Mouse (Mus musculus) stomach, postnatal 0 days (tissue): ENCODE measurements around the gene Tmem25. TPM values are rescaled to one million over a fixed set of nuclear protein-coding genes. Genes with fewer than 3 reads are reported as not detected.

Experiments used
- ATAC-seq: fragments of 200-750 bp; cut with Nextera tagmentation; 2 replicates; pipeline ENCODE4 v1.8.0; 2017; ENCODE audit not compliant: low FRiP score, low TSS enrichment
- DNase-seq: peaks from one replicate; pipeline ENCODE4 v3.0.0-alpha.2; 2016; ENCODE audit warnings: low spot score
- H3K27ac ChIP-seq: fragments of 300-500 bp; sonication (generic); replicated peaks from 2 replicates; pipeline ENCODE4 v1.5.1; 2014; ENCODE audit warnings: mild to moderate bottlenecking, control low read depth
- H3K27me3 ChIP-seq: fragments of 300-500 bp; sonication (generic); 2 replicates; pipeline ENCODE4 v1.6.1; 2014; ENCODE audit warnings: low read length; ENCODE audit not compliant: control insufficient read depth, insufficient read depth
- H3K36me3 ChIP-seq: fragments of 300-500 bp; sonication (generic); 2 replicates; pipeline ENCODE4 v1.6.1; 2014; ENCODE audit warnings: low read length, mixed read lengths; ENCODE audit not compliant: control insufficient read depth, insufficient read depth
- H3K4me1 ChIP-seq: fragments of 300-500 bp; sonication (generic); replicated peaks from 2 replicates; pipeline ENCODE4 v1.6.1; 2014; ENCODE audit warnings: antibody characterized with exemption; ENCODE audit not compliant: control insufficient read depth, insufficient read depth
- H3K4me2 ChIP-seq: fragments of 300-500 bp; sonication (generic); replicated peaks from 2 replicates; pipeline ENCODE4 v1.6.1; 2014; ENCODE audit warnings: low read depth, mild to moderate bottlenecking, control low read depth, moderate library complexity
- H3K4me3 ChIP-seq: fragments of 300-500 bp; sonication (generic); 2 replicates; pipeline ENCODE4 v1.5.1; 2014; ENCODE audit warnings: low read depth, low read length, control low read depth
- H3K9ac ChIP-seq: fragments of 300-500 bp; sonication (generic); 2 replicates; pipeline ENCODE4 v1.6.1; 2014; ENCODE audit warnings: mild to moderate bottlenecking, low read length, control low read depth, mixed read lengths
- H3K9me3 ChIP-seq: fragments of 300-500 bp; sonication (generic); 2 replicates; pipeline ENCODE4 v1.6.1; 2016; ENCODE audit warnings: low read length; ENCODE audit not compliant: control insufficient read depth
- CTCF ChIP-seq: IDR thresholded peaks from 2 replicates; pipeline ENCODE4 v1.5.1; 2016; ENCODE audit warnings: antibody characterized with exemption, low read depth, mild to moderate bottlenecking, moderate library complexity
- EP300 ChIP-seq: optimal IDR thresholded peaks from 2 replicates; pipeline ENCODE3; 2016; ENCODE audit warnings: antibody characterized with exemption
- WGBS: fragments of 180-500 bp; shearing (Covaris S2); extraction: QIAGEN DNeasy Blood & Tissue Kit; methylation state at CpG from one replicate; pipeline ENCODE4 v1.1.7; 2014; 5-methylcytosine and 5-hydroxymethylcytosine counted together
- polyA plus RNA-seq: library from polyadenylated mRNA; unstranded; fragments of >200 nt; fragmentation: Nextera tagmentation; extraction: Ambion mirVana; gene quantifications from 2 replicates; pipeline ENCODE4 v1.2.1, GENCODE M21; 2015

The Tmem25 gene
- polyA plus RNA-seq, 1 experiment from 2014 or later, result 1.7 TPM

DNA sequence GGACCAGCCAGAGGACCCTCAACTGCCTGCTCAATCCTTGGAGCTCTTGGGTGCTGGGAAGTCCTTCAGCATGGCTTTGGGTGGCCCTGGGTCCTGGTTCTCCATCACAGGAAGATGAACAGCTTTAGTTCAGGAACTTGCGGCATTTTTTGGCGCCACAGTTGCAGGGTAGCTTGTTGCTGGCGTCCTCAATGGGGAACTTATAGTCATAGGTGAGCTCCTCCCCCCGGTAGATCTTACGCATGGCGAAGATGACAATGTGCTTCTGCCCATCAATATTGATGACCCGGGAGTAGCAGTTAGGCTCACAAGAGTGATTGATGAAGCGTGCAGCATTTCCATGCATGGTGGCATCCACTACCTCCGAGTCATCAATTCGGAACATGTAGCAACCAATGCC, 8.7 kb upstream of the Tmem25 start:
- TF ChIP-seq CTCF (no peak), EP300 (no peak)
- Histone ChIP-seq H3K36me3 (peaks cover 44% of the 10 kb centered on the region), H3K9me3 (no peaks in the 10 kb centered on the region), H3K9ac (no peak overlapping the region), H3K27ac (no peak overlapping the region), H3K27me3 (no peaks in the 10 kb centered on the region), H3K4me2 (no peak overlapping the region), H3K4me1 (no peaks in the 10 kb centered on the region), H3K4me3 (no peak overlapping the region)
- ATAC-seq, result no peak
- 88% methylated on average over 10 of the region's 10 CpGs for WGBS
- no peak for DNase-seq

DNA sequence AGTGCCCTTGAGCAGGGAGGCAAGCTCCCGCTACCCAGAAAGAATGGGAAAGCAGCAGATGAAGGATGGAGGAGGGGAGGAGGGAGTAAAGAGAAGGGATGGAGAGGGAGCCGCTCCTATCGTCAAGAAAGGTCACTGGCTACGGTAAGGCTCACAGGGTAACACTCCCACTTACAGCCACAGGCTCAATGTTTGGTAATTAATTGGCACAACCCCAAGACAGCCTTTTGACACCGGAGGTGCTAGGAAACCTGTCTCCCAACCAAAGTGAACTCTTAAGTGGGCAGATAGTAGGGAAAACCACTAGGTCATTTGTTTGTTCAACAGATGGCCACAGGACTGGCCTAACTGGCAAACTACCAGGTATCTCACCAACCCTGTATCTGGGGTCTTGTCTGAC, 8.0 kb upstream of the Tmem25 start:
- Histone ChIP-seq H3K36me3 (peaks cover 43% of the 10 kb centered on the region), H3K9ac (no peak overlapping the region), H3K27me3 (no peaks in the 10 kb centered on the region), H3K4me3 (no peak overlapping the region), H3K27ac (no peak overlapping the region), H3K4me2 (no peak overlapping the region), H3K9me3 (no peaks in the 10 kb centered on the region), H3K4me1 (no peaks in the 10 kb centered on the region)
- WGBS, result 64% methylated on average over 5 of the region's 5 CpGs
- no peak for TF ChIP-seq CTCF
- TF ChIP-seq EP300, result no peak
- DNase-seq (no peak), ATAC-seq (no peak)

DNA sequence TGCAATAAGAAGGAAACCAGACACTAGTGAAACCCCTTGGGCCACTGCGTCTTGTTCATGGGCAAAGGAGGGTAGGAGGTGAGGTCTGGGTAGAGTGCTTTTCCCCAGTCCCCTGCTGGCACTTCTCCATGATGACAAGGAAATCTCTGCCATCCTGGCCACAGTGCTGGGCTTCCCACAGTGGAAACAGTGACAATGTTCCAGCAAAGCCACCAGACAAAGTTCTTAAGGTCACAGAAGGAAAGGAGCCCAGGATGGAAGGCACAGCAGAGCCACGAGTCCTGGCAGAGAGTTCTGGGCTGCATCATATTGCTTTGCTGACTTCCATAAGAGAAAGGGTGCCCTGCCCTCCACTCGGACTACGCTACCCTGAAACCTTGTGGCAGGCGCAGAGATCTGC, 6.4 kb upstream of the Tmem25 start:
- ATAC-seq, result no peak
- Histone ChIP-seq H3K4me2 (no peak overlapping the region), H3K9me3 (no peaks in the 10 kb centered on the region), H3K36me3 (peaks cover 36% of the 10 kb centered on the region), H3K27ac (no peak overlapping the region), H3K4me3 (no peak overlapping the region), H3K27me3 (no peaks in the 10 kb centered on the region), H3K9ac (no peak overlapping the region), H3K4me1 (no peaks in the 10 kb centered on the region)
- WGBS, result 93% methylated on average over 5 of the region's 5 CpGs
- DNase-seq, result no peak
- TF ChIP-seq CTCF (no peak), EP300 (no peak)

DNA sequence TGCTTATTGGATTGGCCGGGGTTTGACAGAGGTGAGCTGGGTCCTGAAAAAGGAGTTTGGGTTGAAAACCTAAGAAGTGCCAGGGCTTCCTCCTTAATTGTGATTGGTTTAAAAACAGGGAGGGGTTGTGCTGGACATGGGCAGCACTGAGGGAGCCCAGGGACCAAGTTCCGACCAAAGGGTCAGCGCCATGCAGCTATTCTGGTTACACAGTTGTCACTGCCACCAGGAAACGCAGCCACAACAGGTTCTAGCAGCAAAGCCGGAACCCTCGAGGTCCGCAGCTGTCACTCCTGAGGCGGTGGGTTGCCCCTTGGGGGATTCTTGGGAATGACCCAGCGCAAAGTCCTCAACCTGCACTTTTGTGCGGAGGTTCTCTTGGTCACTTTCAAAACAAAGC, 5.6 kb upstream of the Tmem25 start:
- Histone ChIP-seq H3K27ac (no peak overlapping the region), H3K9me3 (no peaks in the 10 kb centered on the region), H3K36me3 (peaks cover 28% of the 10 kb centered on the region), H3K4me2 (no peak overlapping the region), H3K4me1 (no peaks in the 10 kb centered on the region), H3K4me3 (no peak overlapping the region), H3K27me3 (no peaks in the 10 kb centered on the region), H3K9ac (no peak overlapping the region)
- ATAC-seq, result no peak
- 95% methylated on average over 10 of the region's 10 CpGs for WGBS
- no peak for TF ChIP-seq EP300
- no peak for TF ChIP-seq CTCF
- DNase-seq, result no peak

DNA sequence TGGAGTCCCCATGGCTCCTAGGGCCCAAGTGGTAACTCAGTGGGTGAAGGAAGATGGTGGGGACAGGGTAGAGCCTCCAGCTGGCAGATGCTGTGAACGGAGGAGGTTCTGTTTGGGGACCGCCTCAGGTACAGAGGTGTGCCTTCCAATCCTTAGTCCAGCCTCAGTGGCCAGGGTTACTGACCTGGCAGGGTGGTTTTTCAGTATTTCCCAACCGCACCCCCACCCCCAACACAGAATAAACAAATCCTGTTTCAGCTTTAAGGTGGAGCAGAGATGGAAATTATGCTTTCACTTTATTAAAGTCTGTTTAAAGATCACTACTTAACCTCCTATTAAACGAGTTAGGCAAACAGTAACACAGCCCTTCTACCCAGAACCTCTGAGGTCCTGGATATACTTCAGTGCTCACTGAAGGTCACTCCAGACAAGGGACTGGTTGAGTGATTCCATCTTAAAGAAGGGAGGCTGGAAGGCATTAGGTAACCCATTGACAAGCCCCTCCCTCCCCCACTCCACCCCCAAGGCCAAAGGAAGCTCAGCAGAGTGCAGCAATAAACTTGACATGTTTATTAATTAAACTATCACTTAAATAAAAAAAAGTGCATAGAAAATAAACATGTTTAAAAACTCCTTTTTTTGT, 3.8 kb upstream of the Tmem25 start, which contains the start of gene Ttc36:
Gene Ttc36 (minus strand): TSS at position 265 of the 643 bp plus-strand sequence.
- H3K4me1 ChIP-seq, result no peaks in the 10 kb centered on the region
- TF ChIP-seq CTCF (no peak), EP300 (no peak)
- DNase-seq (peak; percentile 40), ATAC-seq (no peak)
- WGBS, result 38% methylated on average over 4 of the region's 4 CpGs
- H3K4me2 ChIP-seq, result no peak within 1 kb of the TSS
- peak within 1 kb of the TSS; percentile 24; the same call in 1 of the 2 replicates for H3K27ac ChIP-seq
- no peak within 1 kb of the TSS for H3K9ac ChIP-seq
- no peaks in the 10 kb centered on the region for H3K27me3 ChIP-seq
- H3K4me3 ChIP-seq, result no peak within 1 kb of the TSS
- no peaks in the 10 kb centered on the region for H3K9me3 ChIP-seq
- H3K36me3 ChIP-seq, result peaks cover 14% of the 10 kb centered on the region

DNA sequence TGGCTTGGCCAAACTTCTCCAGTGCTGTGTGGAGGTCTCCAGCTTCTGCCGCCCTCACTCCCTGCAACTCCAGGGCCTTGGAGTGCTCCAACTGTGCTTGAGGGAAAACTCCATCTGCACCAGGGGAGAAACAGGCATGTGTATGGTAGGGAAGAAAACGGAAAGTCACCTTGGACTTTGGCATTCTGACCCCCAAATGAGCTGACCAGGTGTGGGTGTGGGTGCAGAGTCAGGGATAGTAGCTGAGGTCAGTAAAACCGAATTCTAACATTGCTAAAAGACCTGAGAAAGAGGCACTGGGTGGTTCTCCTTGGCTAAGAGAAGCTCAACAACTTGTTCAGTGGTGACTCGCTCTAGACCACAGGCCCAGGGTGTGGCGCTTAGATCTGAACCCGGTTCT, 2.6 kb upstream of the Tmem25 start:
- Histone ChIP-seq H3K27me3 (no peaks in the 10 kb centered on the region), H3K4me2 (no peak overlapping the region), H3K27ac (no peak overlapping the region), H3K4me3 (no peak overlapping the region), H3K9ac (no peak overlapping the region), H3K36me3 (peaks cover 4% of the 10 kb centered on the region), H3K4me1 (no peaks in the 10 kb centered on the region), H3K9me3 (no peaks in the 10 kb centered on the region)
- no peak for ATAC-seq
- TF ChIP-seq EP300 (no peak), CTCF (no peak)
- 66% methylated on average over 6 of the region's 6 CpGs for WGBS
- no peak for DNase-seq
